Mouse (Mus musculus): ENCODE measurements around the gene Grn. TPM values are rescaled to one million over a fixed set of nuclear protein-coding genes. Genes with fewer than 3 reads are reported as not detected.
A peak's percentile ranks its signal among the peaks of the same experiment; 100 is the strongest.

Grn gene
- total RNA-seq, 1 experiment, result 81.5 TPM

- DNase-seq (ENCODE audit: low read depth, low spot score), result peak; percentile 71
- H3K4me1 ChIP-seq (ENCODE audit: control insufficient read depth in 2 of 2, insufficient read depth in 2 of 2, low read length in 2 of 2, poor library complexity in 1 of 2), result peaks cover 0 to 13% of the 10 kb centered on the region in 2 experiments; a peak in 2 of 4 replicates
- in situ Hi-C loops (cut with MboI; ENCODE audit: low sequenced_read_pairs in 2 of 2, unreplicated experiment in 2 of 2), result no loop called here
- peak overlapping the region; percentile 75 to 94 for H3K4me3 ChIP-seq (ENCODE audit: insufficient read depth in 1 of 2, low read depth in 1 of 2, low read length in 2 of 2, poor library complexity in 1 of 2, severe bottlenecking in 1 of 2)
- peak overlapping the region; percentile 92 for H3K27ac ChIP-seq (ENCODE audit: insufficient read depth, low read depth, low read length, poor library complexity, severe bottlenecking)
- no peaks in the 10 kb centered on the region for H3K9me3 ChIP-seq (ENCODE audit: control insufficient read depth, insufficient read depth, low read depth, low read length)
- TF ChIP-seq CHD2 (IDR thresholded peaks at IDR 0.05; ENCODE audit: low read depth, low read length), result no peak
- TF ChIP-seq ZC3H11A (IDR thresholded peaks at IDR 0.05; ENCODE audit: borderline replicate concordance, low read depth, low read length), result no peak
- no peak; the same call in 1 of the 2 replicates for TF ChIP-seq HCFC1 (IDR thresholded peaks at IDR 0.05; ENCODE audit: borderline replicate concordance, insufficient read depth, low read length)
- TF ChIP-seq MAFK (IDR thresholded peaks at IDR 0.05; ENCODE audit: insufficient read depth, low read depth, low read length), result no peak
- TF ChIP-seq ZNF384 (IDR thresholded peaks at IDR 0.05; ENCODE audit: low read depth, low read length), result no peak
- peak overlapping the region; percentile 86 for H3K9ac ChIP-seq (ENCODE audit: insufficient read depth, low read depth, low read length, poor library complexity, severe bottlenecking)
- peaks cover 37% of the 10 kb centered on the region for H3K36me3 ChIP-seq (ENCODE audit: control insufficient read depth, insufficient read depth, low read length, poor library complexity, severe bottlenecking)
Measured at GRCm38 (mm10) chr11:102406900-102407833, 22.9 kb upstream of the Grn start.

- Histone ChIP-seq H3K9ac (ENCODE audit: insufficient read depth, low read depth, low read length, poor library complexity, severe bottlenecking) (peak within 1 kb of the TSS; percentile 87), H3K9me3 (ENCODE audit: control insufficient read depth, insufficient read depth, low read depth, low read length) (no peaks in the 10 kb centered on the region), H3K4me1 (ENCODE audit: control insufficient read depth in 2 of 2, insufficient read depth in 2 of 2, low read length in 2 of 2, poor library complexity in 1 of 2) (peaks cover 0 to 13% of the 10 kb centered on the region in 2 experiments; a peak in 2 of 4 replicates), H3K36me3 (ENCODE audit: control insufficient read depth, insufficient read depth, low read length, poor library complexity, severe bottlenecking) (peaks cover 31% of the 10 kb centered on the region), H3K4me3 (ENCODE audit: insufficient read depth in 1 of 2, low read depth in 1 of 2, low read length in 2 of 2, poor library complexity in 1 of 2, severe bottlenecking in 1 of 2) (peak within 1 kb of the TSS; percentile 75 to 94), H3K27ac (ENCODE audit: insufficient read depth, low read depth, low read length, poor library complexity, severe bottlenecking) (peak within 1 kb of the TSS; percentile 92)
- TF ChIP-seq ZNF384 (IDR thresholded peaks at IDR 0.05; ENCODE audit: low read depth, low read length) (no peak), HCFC1 (IDR thresholded peaks at IDR 0.05; ENCODE audit: borderline replicate concordance, insufficient read depth, low read length) (no peak), MAFK (IDR thresholded peaks at IDR 0.05; ENCODE audit: insufficient read depth, low read depth, low read length) (no peak), CHD2 (IDR thresholded peaks at IDR 0.05; ENCODE audit: low read depth, low read length) (no peak), ZC3H11A (IDR thresholded peaks at IDR 0.05; ENCODE audit: borderline replicate concordance, low read depth, low read length) (no peak)
- DNase-seq (ENCODE audit: low read depth, low spot score), result no peak
- in situ Hi-C loops (cut with MboI; ENCODE audit: low sequenced_read_pairs in 2 of 2, unreplicated experiment in 2 of 2), result no loop called here
Measured at GRCm38 (mm10) chr11:102407834-102408215, 22.3 kb upstream of the Grn start, which contains the start of gene Slc25a39. Slc25a39 (minus strand) TSS chr11:102407946.

DNA sequence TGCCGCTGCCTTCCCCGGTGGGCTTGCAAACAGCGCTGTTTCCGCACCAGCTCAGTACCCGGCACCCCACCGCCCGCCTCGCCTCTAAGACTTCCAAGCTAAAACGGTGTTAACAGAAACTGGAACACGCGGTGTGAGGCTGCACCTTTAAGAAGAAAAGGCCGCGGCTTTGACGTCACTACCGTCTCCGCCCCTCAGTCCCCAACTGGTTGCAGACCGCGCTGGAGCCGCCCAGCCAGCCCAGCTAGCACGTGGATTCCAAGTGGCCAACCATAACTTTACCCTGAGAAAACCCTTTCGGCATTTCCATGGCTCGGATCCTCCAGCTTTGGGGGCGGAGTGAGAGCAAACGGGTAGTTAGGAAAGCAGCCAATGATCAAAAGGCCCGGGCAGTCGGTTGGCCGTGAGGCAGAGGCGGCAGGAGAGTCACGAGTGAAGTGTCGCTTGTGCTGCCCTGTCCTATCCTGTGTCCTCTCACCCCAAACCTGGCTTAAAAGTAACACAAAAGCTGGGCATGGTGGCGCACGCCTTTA lies 21.7 kb upstream of the Grn start:
- Histone ChIP-seq H3K9ac (ENCODE audit: insufficient read depth, low read depth, low read length, poor library complexity, severe bottlenecking) (peak overlapping the region; percentile 87), H3K4me1 (ENCODE audit: control insufficient read depth in 2 of 2, insufficient read depth in 2 of 2, low read length in 2 of 2, poor library complexity in 1 of 2) (peaks cover 0 to 13% of the 10 kb centered on the region in 2 experiments; a peak in 2 of 4 replicates), H3K4me3 (ENCODE audit: insufficient read depth in 1 of 2, low read depth in 1 of 2, low read length in 2 of 2, poor library complexity in 1 of 2, severe bottlenecking in 1 of 2) (peak overlapping the region; percentile 75 to 94), H3K27ac (ENCODE audit: insufficient read depth, low read depth, low read length, poor library complexity, severe bottlenecking) (peak overlapping the region; percentile 92), H3K9me3 (ENCODE audit: control insufficient read depth, insufficient read depth, low read depth, low read length) (no peaks in the 10 kb centered on the region), H3K36me3 (ENCODE audit: control insufficient read depth, insufficient read depth, low read length, poor library complexity, severe bottlenecking) (peaks cover 25% of the 10 kb centered on the region)
- in situ Hi-C loops (cut with MboI; ENCODE audit: low sequenced_read_pairs in 2 of 2, unreplicated experiment in 2 of 2), result no loop called here
- peak; percentile 99 for DNase-seq (ENCODE audit: low read depth, low spot score)
- TF ChIP-seq ZC3H11A (IDR thresholded peaks at IDR 0.05; ENCODE audit: borderline replicate concordance, low read depth, low read length), result no peak
- TF ChIP-seq HCFC1 (IDR thresholded peaks at IDR 0.05; ENCODE audit: borderline replicate concordance, insufficient read depth, low read length), result peak; percentile 42; the same call in 1 of the 2 replicates

DNA sequence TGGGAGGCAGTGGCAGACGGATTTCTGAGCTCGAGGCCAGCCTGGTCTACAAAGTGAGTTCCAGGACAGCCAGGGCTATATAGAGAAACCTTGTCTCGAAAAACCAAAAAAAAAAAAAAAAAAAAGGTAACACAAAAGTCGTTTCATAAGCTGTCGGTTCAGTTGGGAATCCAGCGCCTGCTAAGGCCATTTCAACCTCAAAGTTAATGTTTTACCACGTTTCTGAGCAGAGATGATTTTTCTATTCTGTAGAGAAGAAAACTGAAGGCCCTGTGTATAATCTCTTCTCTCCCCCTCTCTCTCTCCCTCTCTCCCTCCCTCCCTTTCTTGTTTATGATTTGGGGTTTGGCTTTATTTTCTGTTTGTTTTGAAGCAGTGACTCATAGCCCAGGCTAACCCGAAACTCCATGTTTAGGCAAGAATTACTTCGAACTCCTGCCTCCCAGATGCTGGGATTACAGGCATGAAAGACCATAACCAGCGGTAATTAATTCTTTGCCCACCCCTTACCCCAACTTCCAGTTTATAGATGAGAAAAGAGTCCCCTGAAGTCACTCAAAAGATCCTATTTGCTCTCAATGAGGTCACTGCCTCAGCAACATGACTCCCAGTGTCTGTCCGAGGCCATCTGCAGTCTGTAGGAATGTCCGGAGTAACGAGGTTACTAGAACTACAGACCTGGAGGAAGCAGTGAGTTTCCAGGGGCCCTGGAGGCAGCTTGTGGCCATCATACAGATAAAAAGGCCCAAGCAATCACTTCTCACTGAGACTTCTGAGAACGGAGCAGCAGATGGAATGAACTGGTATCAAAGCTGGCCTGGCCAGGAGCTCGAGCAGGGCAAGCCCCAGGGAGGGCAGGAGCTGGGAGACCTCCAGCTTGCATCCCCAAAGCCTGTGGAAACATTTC lies 21.0 kb upstream of the Grn start:
- Histone ChIP-seq H3K4me1 (ENCODE audit: control insufficient read depth in 2 of 2, insufficient read depth in 2 of 2, low read length in 2 of 2, poor library complexity in 1 of 2) (peaks cover 0 to 13% of the 10 kb centered on the region in 2 experiments; a peak in 2 of 4 replicates), H3K27ac (ENCODE audit: insufficient read depth, low read depth, low read length, poor library complexity, severe bottlenecking) (peak overlapping the region; percentile 89)

More for the DNA sequence above, 21.0 kb upstream of the Grn start:
- Histone ChIP-seq H3K9ac (ENCODE audit: insufficient read depth, low read depth, low read length, poor library complexity, severe bottlenecking) (peak overlapping the region; percentile 87), H3K9me3 (ENCODE audit: control insufficient read depth, insufficient read depth, low read depth, low read length) (no peaks in the 10 kb centered on the region), H3K36me3 (ENCODE audit: control insufficient read depth, insufficient read depth, low read length, poor library complexity, severe bottlenecking) (peaks cover 18% of the 10 kb centered on the region), H3K4me3 (ENCODE audit: insufficient read depth in 1 of 2, low read depth in 1 of 2, low read length in 2 of 2, poor library complexity in 1 of 2, severe bottlenecking in 1 of 2) (peak overlapping the region; percentile 61 to 70)
- TF ChIP-seq HCFC1 (IDR thresholded peaks at IDR 0.05; ENCODE audit: borderline replicate concordance, insufficient read depth, low read length), result no peak
- TF ChIP-seq CHD2 (IDR thresholded peaks at IDR 0.05; ENCODE audit: low read depth, low read length), result no peak
- TF ChIP-seq ZNF384 (IDR thresholded peaks at IDR 0.05; ENCODE audit: low read depth, low read length), result peak; percentile 50; the same call in 1 of the 2 replicates
- DNase-seq (ENCODE audit: low read depth, low spot score), result no peak
- in situ Hi-C loops (cut with MboI; ENCODE audit: low sequenced_read_pairs in 2 of 2, unreplicated experiment in 2 of 2), result no loop called here
